Mouse (Mus musculus) granulocyte monocyte progenitor cell, adult 5-6 weeks (primary cell): ENCODE measurements at regions not wholly inside any gene's neighbourhood (a gene's known extent, or its start where the extent isn't known, plus 50 kb on each side); places are given as distances from the start of the nearest gene placed in this dataset.

Source experiments
- ATAC-seq: replicated peaks from 2 replicates; pipeline ENCODE4 v1.8.0; 2016; ENCODE audit warnings: mild to moderate bottlenecking, moderate TSS enrichment, inconsistent platforms; ENCODE audit not compliant: poor library complexity, severe bottlenecking

DNA sequence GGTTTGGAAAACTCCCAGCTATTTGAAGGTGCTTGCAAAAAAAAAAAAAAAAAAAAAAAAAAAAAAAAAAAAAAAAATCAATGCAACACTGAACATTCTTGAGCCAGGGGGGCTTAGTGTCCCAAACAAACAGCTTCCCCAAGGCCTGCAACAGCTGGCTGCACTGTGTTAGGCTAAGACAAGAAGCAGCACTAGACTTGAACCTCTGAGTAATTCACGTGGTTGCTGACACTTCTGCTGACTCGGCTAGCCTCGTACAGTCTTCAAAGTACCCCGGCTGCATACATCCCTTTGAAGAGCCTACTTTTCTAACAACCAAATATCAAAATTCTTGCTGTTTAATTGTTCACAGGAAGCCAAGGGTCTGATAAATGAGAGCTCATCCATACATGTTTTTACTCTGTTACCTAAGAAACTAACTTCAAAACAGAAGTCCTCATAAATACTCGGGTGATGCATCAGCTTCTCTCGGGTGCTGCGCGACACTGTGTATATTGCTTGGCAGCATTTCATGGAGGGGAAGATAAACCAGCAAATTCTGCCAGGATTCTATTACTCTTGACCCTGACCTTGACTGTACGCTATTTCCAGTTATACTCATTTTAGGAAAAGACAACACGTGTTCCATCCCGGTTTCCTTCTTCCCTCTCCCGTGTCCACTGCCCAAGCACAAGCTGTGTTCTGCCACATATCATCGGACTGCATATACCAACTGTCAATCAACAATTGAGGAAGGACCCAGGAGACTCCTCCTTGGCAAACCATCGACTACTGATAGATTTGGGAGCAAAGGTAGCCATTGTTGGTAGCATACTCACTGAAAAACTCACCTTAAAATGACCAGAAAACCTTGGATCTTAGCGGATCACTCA, 352.8 kb upstream of the Nt5c1b start:
- no peak for ATAC-seq

DNA sequence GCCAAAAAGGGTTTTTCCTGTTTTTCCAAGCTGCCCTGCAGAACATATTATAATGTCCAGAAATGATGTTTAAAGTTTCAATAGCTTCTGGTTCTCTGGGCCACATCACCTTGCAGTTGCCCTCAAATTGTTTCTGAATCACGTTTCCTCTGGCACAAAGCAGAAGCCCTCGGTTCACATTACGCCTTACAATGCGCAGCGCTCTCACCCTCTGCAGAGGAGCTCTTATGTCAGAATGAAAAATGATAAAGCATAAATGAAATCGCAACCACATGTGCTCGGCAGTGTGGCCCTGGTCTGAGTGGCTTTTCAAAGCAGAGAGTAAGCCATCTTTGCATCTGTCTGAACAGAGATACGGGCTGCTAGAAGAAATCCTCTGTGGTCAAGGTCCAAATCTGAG, 334.3 kb upstream of the Nt5c1b start:
- no peak for ATAC-seq

DNA sequence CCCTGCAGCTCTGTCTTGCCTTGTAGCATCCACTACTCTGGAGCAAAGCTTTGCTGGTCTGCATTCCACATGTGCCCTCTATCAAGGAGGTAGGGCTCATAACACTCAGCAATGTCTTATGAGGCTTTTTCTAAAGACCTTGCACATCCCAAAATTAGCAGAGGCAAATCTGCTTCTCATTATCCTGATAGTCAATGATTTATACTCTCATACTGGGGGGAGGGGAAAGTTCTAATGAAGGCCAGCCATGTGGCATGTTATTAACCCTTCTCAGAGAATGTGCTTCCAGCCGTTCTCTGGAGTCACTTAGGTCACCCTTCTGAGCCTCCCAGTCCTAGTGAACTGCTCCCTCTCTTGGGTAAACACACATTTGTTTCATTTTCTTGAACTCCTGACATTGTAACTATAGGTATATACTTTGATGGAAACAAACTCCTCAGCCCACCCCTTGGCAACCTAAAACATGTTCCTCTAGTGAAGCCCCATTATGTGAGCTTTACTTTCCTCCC, 307.7 kb upstream of the Nt5c1b start:
- no peak for ATAC-seq

DNA sequence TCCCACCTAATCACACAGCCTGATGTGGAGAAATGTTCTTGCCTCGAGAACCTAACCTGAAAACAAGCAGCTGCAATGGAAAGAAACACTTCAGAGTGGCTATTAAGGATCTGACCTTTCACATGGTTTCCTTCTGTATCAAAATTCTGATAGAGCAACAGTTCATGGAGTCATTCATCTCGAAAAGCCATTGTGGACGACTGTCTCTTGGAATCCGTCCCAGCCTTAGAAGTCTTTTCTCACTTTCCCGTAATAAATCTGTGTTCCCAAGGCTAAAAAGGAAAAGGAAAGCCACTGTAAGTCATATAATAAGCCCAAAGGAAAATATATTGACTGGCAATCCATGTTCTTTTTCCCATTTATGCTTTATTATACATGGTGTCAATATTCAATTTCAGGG, 291.4 kb upstream of the Nt5c1b start:
- no peak for ATAC-seq

DNA sequence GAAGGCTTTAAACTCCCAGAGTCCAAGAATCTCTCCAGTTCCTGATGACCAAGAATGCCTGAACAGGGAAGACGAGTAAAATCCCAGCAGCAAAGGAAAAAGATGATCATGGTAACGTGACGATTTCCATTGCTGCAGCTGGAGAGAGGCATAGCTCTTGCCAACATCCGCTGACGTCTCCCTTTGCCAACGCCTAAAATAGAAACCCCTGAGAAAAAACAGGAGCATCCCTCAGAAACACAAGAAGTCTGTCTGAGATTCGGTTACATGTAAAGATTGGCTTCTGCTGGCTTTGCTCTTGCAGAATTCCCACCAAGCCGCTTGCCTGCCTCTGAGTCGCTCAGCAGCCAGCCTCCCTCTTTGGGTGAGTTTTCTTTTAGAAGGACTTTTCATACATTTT, 290.3 kb upstream of the Nt5c1b start:
- no peak for ATAC-seq

DNA sequence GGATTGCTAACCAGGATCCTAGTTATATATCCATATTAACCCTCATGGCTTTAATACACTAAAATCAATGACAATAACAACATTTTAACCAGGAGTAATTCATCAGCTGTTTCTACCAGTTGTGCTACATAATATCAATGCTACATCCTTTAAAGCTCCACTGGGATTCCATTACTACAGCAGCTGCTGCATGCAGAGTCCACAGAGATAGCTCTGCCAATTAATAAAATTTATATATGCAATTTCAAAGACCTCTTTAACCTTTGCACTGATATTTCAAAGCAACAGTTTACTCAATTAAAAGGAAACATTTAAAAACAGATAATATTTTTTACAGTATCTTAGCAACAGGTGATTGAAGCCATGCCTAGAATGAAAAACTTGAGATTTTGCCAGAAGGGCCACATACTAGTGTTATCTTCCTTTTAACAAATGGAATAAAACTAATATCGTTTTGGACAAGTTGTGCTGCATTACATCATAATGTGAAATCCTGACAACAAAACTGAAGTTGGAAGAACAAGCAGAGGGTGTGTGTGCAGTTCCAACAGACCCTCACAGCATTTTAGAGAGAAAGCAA, 256.8 kb upstream of the Nt5c1b start:
- no peak for ATAC-seq

DNA sequence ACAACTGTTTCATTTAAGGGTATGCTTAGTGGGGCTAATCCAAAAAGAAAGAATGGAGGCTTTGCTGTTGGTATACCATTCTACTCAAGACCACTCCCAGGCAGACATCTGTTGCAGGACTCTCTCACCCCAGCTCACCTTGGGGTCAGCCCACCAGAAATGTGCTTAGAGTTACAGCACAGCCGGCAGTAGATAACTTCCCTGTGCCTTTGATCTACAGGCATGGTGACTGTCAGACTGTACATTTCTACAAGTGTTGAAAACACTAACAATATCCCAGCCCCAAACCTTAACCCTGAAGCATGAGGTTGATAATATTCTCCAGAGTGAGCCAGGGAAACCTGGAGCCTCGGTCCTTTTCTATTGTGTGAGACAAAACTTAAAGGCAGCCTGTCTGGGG, 247.7 kb upstream of the Nt5c1b start:
- no peak for ATAC-seq

DNA sequence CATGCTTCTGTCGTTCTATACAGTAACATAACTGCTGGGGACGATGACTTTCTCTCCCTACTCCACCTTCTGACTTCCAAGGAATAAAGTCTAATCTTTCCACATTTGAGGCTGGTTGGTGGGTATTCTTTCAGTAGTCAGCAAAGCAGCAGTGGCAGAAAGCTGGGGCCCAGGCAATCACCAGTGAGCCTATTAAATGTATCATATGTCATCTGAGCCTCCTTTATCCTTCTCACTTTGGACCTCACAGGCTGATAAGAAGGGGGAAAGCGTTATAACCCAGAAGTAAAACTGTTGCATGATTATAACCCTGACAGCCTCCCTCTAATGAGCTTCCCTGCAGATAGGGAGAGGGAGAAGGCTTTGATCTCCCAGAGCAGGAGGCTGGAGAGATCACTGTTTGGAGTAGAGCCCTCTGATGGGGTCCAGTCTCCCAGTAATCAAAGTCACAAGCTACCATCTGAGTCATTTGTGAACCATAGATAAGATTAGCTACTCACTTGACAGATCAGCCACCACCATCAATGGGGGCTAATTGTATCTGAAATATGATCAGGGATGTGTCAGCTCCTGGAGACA, 241.7 kb upstream of the Nt5c1b start:
- ATAC-seq = no peak

DNA sequence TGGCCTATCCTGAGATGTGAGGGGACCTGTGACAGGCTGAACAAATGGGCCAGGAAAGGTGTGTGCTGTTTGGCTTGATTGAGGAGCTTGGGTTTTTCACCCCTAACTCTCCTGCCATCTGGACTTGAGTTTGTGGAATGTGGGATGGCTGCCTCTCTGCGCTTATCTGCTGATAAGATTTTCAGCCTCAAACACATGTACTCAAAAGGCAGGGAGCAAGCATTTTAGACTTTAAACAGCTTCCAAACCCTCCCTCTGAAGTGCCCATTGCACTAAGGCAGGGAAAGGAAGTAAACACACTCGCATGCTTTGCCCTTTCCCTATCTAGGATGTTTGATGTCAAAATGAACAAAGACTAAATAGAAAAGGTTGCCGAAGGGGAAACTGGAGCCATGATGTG, 235.6 kb upstream of the Nt5c1b start:
- ATAC-seq = no peak

DNA sequence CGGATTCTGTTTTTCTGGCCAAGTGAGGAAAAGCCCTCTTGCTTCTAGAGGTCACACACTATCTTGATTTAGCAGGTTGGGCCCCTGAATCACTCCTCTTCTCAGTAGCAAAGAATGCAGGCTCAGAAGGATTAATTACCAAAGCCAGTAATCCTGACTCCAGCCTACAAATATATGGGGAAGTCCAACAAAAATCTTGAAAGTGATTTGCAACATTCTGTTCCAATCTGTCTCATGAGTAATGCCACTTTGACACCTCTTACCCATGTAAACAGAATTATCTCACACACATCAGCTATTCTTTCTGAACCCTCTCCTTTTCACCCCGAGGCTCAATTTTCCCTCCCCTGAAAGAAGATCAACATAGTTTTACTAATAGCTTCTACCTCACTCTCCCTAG, 233.9 kb upstream of the Nt5c1b start:
- no peak for ATAC-seq

DNA sequence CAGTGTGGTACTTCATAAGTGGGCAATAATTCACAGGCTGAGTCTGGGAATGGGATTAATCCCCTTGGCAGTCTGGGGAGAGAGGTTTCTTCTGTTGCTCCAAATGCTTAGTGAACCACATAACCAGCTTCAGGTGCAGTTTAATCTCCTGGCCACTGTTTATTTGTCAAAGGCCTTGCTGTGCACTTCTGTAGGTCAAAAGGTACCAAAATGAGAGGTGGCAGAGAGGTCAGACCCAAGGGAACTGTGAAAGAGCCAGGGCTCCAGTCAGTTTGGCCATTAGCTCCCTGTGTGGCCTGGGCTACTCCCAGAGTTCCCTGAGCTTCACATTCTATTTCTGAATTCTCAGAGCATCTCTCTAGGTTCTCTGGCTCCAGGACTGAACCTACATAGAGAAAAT, 229.6 kb upstream of the Nt5c1b start:
- ATAC-seq = no peak

DNA sequence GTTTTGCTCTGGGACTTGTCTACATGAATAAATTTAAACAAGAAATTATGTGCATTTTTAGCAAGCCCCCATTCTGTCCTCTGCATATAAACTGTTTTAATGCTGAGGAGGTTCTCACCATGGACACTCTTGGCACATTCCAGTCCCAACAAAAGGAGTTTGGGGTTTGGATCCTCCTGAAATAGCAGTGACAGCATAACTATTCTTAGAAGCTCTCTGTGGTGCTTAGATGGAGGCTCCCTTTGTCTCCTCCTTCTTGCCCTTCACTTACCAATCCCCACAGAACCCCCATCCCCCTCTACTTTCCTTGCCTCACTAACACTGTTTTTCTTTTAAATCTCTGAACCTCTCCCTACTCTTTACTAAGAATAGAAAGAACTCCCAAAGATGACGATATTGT, 208.9 kb upstream of the Nt5c1b start:
- no peak for ATAC-seq

DNA sequence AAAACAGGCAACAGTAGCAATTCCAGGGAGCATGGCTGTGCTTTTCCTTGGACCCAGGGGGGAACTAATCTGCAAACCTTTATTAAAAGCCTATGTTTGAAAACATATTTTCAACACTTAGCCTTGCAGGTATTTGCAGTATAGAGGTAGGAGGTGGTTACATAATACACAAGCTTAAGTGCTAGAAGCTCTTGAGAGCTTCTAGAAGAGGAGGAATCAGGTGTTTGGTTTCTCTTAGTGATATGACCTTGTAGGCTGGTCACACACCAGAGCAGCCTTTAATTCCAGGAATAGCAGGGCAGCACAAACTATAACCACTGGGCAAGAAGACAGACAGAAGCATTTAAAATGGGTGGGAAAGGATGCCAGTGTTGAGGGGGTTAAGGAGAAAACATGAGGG, 201.7 kb upstream of the Nt5c1b start:
- no peak for ATAC-seq

DNA sequence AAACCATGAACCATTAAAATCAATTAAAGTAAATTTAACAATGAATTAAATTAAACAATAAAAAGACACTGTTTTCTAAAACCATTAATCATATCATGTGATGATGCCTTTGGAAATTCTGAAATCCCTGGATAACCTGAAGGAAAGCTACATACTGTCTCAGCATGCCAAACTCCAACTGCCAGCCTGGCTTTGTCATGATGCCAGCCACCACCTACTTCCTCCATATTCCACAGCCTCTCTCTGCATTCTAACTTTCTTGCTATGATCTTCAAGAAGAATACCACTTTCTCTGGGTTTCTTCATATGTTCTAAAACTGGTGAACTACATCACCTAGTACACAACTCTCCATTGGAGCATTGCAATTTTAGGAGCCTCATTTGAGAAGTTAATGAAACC, 201.2 kb upstream of the Nt5c1b start:
- no peak for ATAC-seq

DNA sequence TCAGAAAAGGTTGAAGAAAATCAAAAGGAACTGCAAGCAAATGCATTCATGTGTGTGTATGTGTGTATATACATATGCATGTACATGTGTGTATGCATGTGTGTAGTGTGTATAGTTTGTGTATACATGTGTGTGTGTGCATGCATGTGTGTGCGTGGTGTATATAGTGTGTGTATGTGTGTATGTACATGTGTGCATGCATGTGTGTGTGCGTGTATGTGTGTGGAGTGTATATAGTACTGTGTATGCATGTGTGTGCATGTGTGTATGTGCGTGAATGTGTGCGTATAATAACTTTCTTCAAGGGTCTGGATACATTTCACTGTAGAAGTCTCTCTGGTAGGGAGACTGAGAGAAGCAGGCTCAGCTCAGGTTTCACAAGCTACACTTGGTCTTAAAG, 191.1 kb upstream of the Nt5c1b start:
- ATAC-seq = no peak

DNA sequence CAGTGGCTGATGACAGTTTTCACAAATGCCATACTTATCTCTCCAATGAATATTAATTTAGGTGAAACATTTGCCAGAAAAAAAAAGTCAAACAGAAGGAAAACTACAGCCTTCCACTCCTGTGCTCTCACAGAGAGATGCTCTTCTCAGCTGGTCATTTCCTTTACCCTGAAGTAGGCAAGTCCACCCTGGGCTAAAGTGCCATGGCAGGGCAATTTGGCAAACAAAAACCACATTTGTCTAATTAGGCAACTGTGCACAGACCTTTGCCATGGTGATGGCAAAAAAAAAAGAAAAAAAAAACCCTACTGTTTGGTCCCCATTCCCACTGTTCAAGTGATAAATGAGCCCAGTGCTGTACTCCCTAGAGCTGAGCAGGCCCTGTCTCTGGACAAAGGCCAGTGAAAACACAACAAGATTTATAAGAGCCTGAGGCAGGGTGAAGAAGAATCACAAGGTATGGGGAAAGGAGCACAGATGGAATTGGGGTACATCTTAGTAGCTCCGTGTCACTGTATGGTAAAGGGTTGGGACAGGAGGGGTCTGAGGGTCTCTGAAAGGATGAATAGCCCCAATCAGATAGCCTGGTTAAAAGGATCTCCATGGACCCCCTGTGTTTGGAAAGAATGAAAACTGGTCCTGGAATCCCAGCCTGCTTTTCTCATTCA, 190.5 kb upstream of the Nt5c1b start:
- ATAC-seq = no peak

DNA sequence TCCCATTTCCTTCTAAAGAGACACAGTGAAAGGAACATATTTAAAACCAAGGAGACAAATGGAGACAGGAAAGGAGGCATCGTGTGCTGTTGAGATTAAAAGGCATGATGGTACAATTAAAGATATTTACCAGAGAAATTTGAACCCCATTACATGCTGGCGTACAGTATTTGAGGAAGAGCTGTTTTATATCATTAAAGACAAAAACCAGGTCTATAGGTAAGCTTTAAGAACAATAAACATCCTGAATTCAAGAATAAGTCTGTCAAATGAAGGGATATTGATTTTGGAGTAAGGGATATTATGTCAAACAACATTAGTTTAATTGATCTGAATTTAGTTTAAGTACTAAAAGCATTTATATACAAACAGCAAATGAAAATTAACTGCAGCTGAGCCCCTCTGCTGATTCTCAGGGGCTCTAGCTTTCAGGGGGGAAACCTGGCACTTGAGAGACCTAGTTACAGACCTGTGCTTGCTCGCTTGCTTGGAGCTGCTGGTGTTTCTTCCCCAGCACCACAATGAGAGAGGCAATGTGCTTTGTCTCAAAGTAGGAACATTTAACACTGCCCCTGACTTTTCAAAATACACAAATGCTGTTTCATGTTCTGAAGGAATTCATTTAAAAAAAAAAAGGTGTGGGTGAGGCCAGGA, 189.8 kb upstream of the Nt5c1b start:
- ATAC-seq = no peak

DNA sequence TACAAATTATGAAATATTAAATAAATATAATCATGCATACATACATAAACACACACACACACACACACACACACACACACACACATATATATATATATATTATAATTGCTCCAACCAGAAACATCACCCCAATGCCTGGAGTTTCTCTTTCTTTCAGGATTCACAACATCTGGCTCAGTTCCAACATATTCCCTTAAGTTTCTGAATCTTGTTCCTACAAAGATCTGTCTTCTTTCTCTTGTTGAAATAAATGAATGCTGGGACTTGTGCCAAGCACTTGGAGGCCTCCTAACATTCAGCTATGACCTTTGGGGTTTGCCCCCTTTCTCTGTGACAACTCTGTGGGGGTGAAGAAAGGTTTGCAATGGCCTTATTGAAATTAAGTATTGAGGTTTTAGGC, 187.2 kb upstream of the Nt5c1b start:
- ATAC-seq = no peak

DNA sequence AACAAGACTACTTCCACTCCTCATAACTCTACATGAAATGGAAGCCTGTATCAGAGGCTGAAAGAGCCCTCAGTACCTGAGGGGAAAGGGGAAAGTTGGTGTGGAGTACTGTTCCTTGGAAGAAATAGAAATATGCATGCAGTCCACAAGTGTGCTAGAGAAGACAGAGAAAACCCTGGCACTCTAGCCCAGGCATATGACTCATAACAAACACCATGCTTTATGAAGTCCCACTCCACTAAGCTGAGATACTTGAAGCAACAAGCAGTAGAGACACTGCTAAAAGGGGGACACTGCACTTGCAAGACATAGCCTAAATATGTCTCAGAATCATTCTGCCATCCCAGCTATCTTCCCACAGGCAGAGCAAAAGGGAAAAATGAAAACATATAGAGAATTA, 183.2 kb upstream of the Nt5c1b start:
- ATAC-seq = no peak

DNA sequence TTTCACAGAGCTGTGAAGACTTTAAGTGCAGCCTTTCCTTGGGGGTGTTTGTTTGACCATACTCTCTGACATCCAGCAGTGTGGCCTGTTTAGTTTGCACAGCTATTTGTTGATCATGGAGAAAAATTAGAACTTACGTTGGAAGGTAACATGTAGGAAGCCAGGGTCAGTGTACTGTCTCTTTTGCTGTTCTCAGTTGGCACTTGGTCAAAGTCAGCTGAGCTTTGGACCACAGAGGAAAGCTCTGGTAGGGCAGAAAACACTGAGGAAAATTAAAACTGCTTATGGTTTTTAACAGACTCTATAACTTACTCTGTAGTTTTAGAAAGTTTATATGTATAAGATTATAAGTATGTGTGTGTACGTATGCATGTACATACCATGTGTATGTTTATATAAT, 180.0 kb upstream of the Nt5c1b start:
- no peak for ATAC-seq
